Mouse (Mus musculus): Measurements from ENCODE around the gene Dera. TPM values are rescaled to one million over a fixed set of nuclear protein-coding genes. Genes with fewer than 3 reads are reported as not detected.

Dera gene
- total RNA-seq, 1 experiment = 47.6 TPM

- Histone ChIP-seq H3K4me3 (ENCODE audit: insufficient read depth in 1 of 2, low read depth in 1 of 2, low read length in 2 of 2, poor library complexity in 1 of 2, severe bottlenecking in 1 of 2) (peak overlapping the region; percentile 72 to 91), H3K9ac (ENCODE audit: insufficient read depth, low read depth, low read length, poor library complexity, severe bottlenecking) (peak overlapping the region; percentile 68), H3K36me3 (ENCODE audit: control insufficient read depth, insufficient read depth, low read length, poor library complexity, severe bottlenecking) (peaks cover 10% of the 10 kb centered on the region), H3K9me3 (ENCODE audit: control insufficient read depth, insufficient read depth, low read depth, low read length) (no peaks in the 10 kb centered on the region), H3K4me1 (ENCODE audit: control insufficient read depth in 2 of 2, insufficient read depth in 2 of 2, low read length in 2 of 2, poor library complexity in 1 of 2) (peaks cover 0 to 2% of the 10 kb centered on the region in 2 experiments; a peak in 1 of 4 replicates), H3K27ac (ENCODE audit: insufficient read depth, low read depth, low read length, poor library complexity, severe bottlenecking) (no peak overlapping the region)
- DNase-seq (ENCODE audit: low read depth, low spot score) = no peak
- in situ Hi-C loops (cut with MboI; ENCODE audit: low sequenced_read_pairs in 2 of 2, unreplicated experiment in 2 of 2) = no loop called here
- TF ChIP-seq CHD2 (IDR thresholded peaks at IDR 0.05; ENCODE audit: low read depth, low read length) = no peak
- TF ChIP-seq ZNF384 (IDR thresholded peaks at IDR 0.05; ENCODE audit: low read depth, low read length) = no peak
- TF ChIP-seq ZC3H11A (IDR thresholded peaks at IDR 0.05; ENCODE audit: borderline replicate concordance, low read depth, low read length) = no peak
- TF ChIP-seq MAFK (IDR thresholded peaks at IDR 0.05; ENCODE audit: insufficient read depth, low read depth, low read length) = no peak
- no peak for TF ChIP-seq HCFC1 (IDR thresholded peaks at IDR 0.05; ENCODE audit: borderline replicate concordance, insufficient read depth, low read length)
Measured at GRCm38 (mm10) chr6:137754857-137755232, 499 bp downstream of the Dera start.

- Histone ChIP-seq H3K27ac (ENCODE audit: insufficient read depth, low read depth, low read length, poor library complexity, severe bottlenecking) (no peak overlapping the region), H3K4me3 (ENCODE audit: insufficient read depth in 1 of 2, low read depth in 1 of 2, low read length in 2 of 2, poor library complexity in 1 of 2, severe bottlenecking in 1 of 2) (no peak overlapping the region), H3K9me3 (ENCODE audit: control insufficient read depth, insufficient read depth, low read depth, low read length) (no peaks in the 10 kb centered on the region), H3K36me3 (ENCODE audit: control insufficient read depth, insufficient read depth, low read length, poor library complexity, severe bottlenecking) (peaks cover 3% of the 10 kb centered on the region; the same call in 1 of the 2 replicates), H3K9ac (ENCODE audit: insufficient read depth, low read depth, low read length, poor library complexity, severe bottlenecking) (no peak overlapping the region), H3K4me1 (ENCODE audit: control insufficient read depth in 2 of 2, insufficient read depth in 2 of 2, low read length in 2 of 2, poor library complexity in 1 of 2) (peaks cover 2% of the 10 kb centered on the region in 2 experiments; a peak in 1 of 4 replicates)
- DNase-seq (ENCODE audit: low read depth, low spot score) = peak; percentile 49
- no peak for TF ChIP-seq ZNF384 (IDR thresholded peaks at IDR 0.05; ENCODE audit: low read depth, low read length)
- no peak for TF ChIP-seq MAFK (IDR thresholded peaks at IDR 0.05; ENCODE audit: insufficient read depth, low read depth, low read length)
- TF ChIP-seq ZC3H11A (IDR thresholded peaks at IDR 0.05; ENCODE audit: borderline replicate concordance, low read depth, low read length) = peak; percentile 40; the same call in 1 of the 2 replicates
- TF ChIP-seq HCFC1 (IDR thresholded peaks at IDR 0.05; ENCODE audit: borderline replicate concordance, insufficient read depth, low read length) = no peak
- in situ Hi-C loops (cut with MboI; ENCODE audit: low sequenced_read_pairs in 2 of 2, unreplicated experiment in 2 of 2) = no loop called here
Measured at GRCm38 (mm10) chr6:137756310-137756709, 2.0 kb downstream of the Dera start.

GRCm38 (mm10) chr6:137757891-137758290 is 3.5 kb downstream of the Dera start:
- Histone ChIP-seq H3K9ac (ENCODE audit: insufficient read depth, low read depth, low read length, poor library complexity, severe bottlenecking) (no peak overlapping the region), H3K9me3 (ENCODE audit: control insufficient read depth, insufficient read depth, low read depth, low read length) (no peaks in the 10 kb centered on the region), H3K4me1 (ENCODE audit: control insufficient read depth in 2 of 2, insufficient read depth in 2 of 2, low read length in 2 of 2, poor library complexity in 1 of 2) (peaks cover 2 to 7% of the 10 kb centered on the region in 2 experiments; a peak in 1 of 4 replicates), H3K4me3 (ENCODE audit: insufficient read depth in 1 of 2, low read depth in 1 of 2, low read length in 2 of 2, poor library complexity in 1 of 2, severe bottlenecking in 1 of 2) (no peak overlapping the region), H3K36me3 (ENCODE audit: control insufficient read depth, insufficient read depth, low read length, poor library complexity, severe bottlenecking) (no peaks in the 10 kb centered on the region), H3K27ac (ENCODE audit: insufficient read depth, low read depth, low read length, poor library complexity, severe bottlenecking) (no peak overlapping the region)
- DNase-seq (ENCODE audit: low read depth, low spot score) = no peak
- TF ChIP-seq MAFK (IDR thresholded peaks at IDR 0.05; ENCODE audit: insufficient read depth, low read depth, low read length) (no peak), CHD2 (IDR thresholded peaks at IDR 0.05; ENCODE audit: low read depth, low read length) (no peak), ZNF384 (IDR thresholded peaks at IDR 0.05; ENCODE audit: low read depth, low read length) (no peak), ZC3H11A (IDR thresholded peaks at IDR 0.05; ENCODE audit: borderline replicate concordance, low read depth, low read length) (no peak), HCFC1 (IDR thresholded peaks at IDR 0.05; ENCODE audit: borderline replicate concordance, insufficient read depth, low read length) (no peak)
- in situ Hi-C loops (cut with MboI; ENCODE audit: low sequenced_read_pairs in 2 of 2, unreplicated experiment in 2 of 2) = no loop called here

- H3K4me1 ChIP-seq (ENCODE audit: control insufficient read depth in 2 of 2, insufficient read depth in 2 of 2, low read length in 2 of 2, poor library complexity in 1 of 2) = peaks cover 2 to 15% of the 10 kb centered on the region in 2 experiments; a peak in 2 of 4 replicates
- no peaks in the 10 kb centered on the region for H3K36me3 ChIP-seq (ENCODE audit: control insufficient read depth, insufficient read depth, low read length, poor library complexity, severe bottlenecking)
- DNase-seq (ENCODE audit: low read depth, low spot score) = no peak
- no peak overlapping the region for H3K9ac ChIP-seq (ENCODE audit: insufficient read depth, low read depth, low read length, poor library complexity, severe bottlenecking)
- TF ChIP-seq CHD2 (IDR thresholded peaks at IDR 0.05; ENCODE audit: low read depth, low read length) = no peak
- TF ChIP-seq ZC3H11A (IDR thresholded peaks at IDR 0.05; ENCODE audit: borderline replicate concordance, low read depth, low read length) = no peak
- TF ChIP-seq MAFK (IDR thresholded peaks at IDR 0.05; ENCODE audit: insufficient read depth, low read depth, low read length) = no peak
- TF ChIP-seq ZNF384 (IDR thresholded peaks at IDR 0.05; ENCODE audit: low read depth, low read length) = no peak
- TF ChIP-seq HCFC1 (IDR thresholded peaks at IDR 0.05; ENCODE audit: borderline replicate concordance, insufficient read depth, low read length) = no peak
- in situ Hi-C loops (cut with MboI; ENCODE audit: low sequenced_read_pairs in 2 of 2, unreplicated experiment in 2 of 2) = no loop called here
- no peaks in the 10 kb centered on the region for H3K9me3 ChIP-seq (ENCODE audit: control insufficient read depth, insufficient read depth, low read depth, low read length)
- H3K4me3 ChIP-seq (ENCODE audit: insufficient read depth in 1 of 2, low read depth in 1 of 2, low read length in 2 of 2, poor library complexity in 1 of 2, severe bottlenecking in 1 of 2) = no peak overlapping the region
- no peak overlapping the region for H3K27ac ChIP-seq (ENCODE audit: insufficient read depth, low read depth, low read length, poor library complexity, severe bottlenecking)
Measured at GRCm38 (mm10) chr6:137759681-137760080, 5.3 kb downstream of the Dera start.

GRCm38 (mm10) chr6:137760966-137761365 is 6.6 kb downstream of the Dera start:
- in situ Hi-C loops (cut with MboI; ENCODE audit: low sequenced_read_pairs in 2 of 2, unreplicated experiment in 2 of 2) = no loop called here
- DNase-seq (ENCODE audit: low read depth, low spot score) = no peak
- H3K27ac ChIP-seq (ENCODE audit: insufficient read depth, low read depth, low read length, poor library complexity, severe bottlenecking) = no peak overlapping the region
- no peak overlapping the region for H3K9ac ChIP-seq (ENCODE audit: insufficient read depth, low read depth, low read length, poor library complexity, severe bottlenecking)
- TF ChIP-seq ZNF384 (IDR thresholded peaks at IDR 0.05; ENCODE audit: low read depth, low read length) (no peak), MAFK (IDR thresholded peaks at IDR 0.05; ENCODE audit: insufficient read depth, low read depth, low read length) (no peak), HCFC1 (IDR thresholded peaks at IDR 0.05; ENCODE audit: borderline replicate concordance, insufficient read depth, low read length) (no peak), ZC3H11A (IDR thresholded peaks at IDR 0.05; ENCODE audit: borderline replicate concordance, low read depth, low read length) (no peak), CHD2 (IDR thresholded peaks at IDR 0.05; ENCODE audit: low read depth, low read length) (no peak)
- H3K9me3 ChIP-seq (ENCODE audit: control insufficient read depth, insufficient read depth, low read depth, low read length) = no peaks in the 10 kb centered on the region
- H3K4me3 ChIP-seq (ENCODE audit: insufficient read depth in 1 of 2, low read depth in 1 of 2, low read length in 2 of 2, poor library complexity in 1 of 2, severe bottlenecking in 1 of 2) = no peak overlapping the region
- no peaks in the 10 kb centered on the region for H3K36me3 ChIP-seq (ENCODE audit: control insufficient read depth, insufficient read depth, low read length, poor library complexity, severe bottlenecking)
- H3K4me1 ChIP-seq (ENCODE audit: control insufficient read depth in 2 of 2, insufficient read depth in 2 of 2, low read length in 2 of 2, poor library complexity in 1 of 2) = peaks cover 5 to 19% of the 10 kb centered on the region in 2 experiments
